Mouse (Mus musculus) C2C12 (cell line): ENCODE data around the gene Stk38l.
"Not testable (repeated sequence)": the region's sequence is repeated elsewhere in the genome, so short reads cannot be mapped to it uniquely, and the experiment has no call there.

ENCODE experiments used
- CEBPB ChIP-seq: IDR thresholded peaks from one replicate; pipeline ENCODE4 v1.6.1; 2011; ENCODE audit warnings: low read depth, mild to moderate bottlenecking, control low read depth, moderate library complexity
- CTCF ChIP-seq: IDR thresholded peaks from one replicate; pipeline ENCODE4 v1.5.1; 2011; ENCODE audit not compliant: control insufficient read depth, insufficient read depth, insufficient read length
- MAX ChIP-seq: IDR thresholded peaks from one replicate; pipeline ENCODE4 v1.6.1; 2011; ENCODE audit warnings: mild to moderate bottlenecking, control low read depth
- MYOD1 ChIP-seq: IDR thresholded peaks from one replicate; pipeline ENCODE4 v1.6.1; 2011; ENCODE audit warnings: low read depth; ENCODE audit not compliant: control insufficient read depth, insufficient read length
- MYOG ChIP-seq: IDR thresholded peaks from one replicate; pipeline ENCODE4 v1.6.1; 2011; ENCODE audit not compliant: control insufficient read depth, insufficient read length; ENCODE audit errors: extremely low read depth
- USF1 ChIP-seq: IDR thresholded peaks from one replicate; pipeline ENCODE4 v1.6.1; 2011; ENCODE audit warnings: low read depth, mild to moderate bottlenecking, control low read depth, moderate library complexity

DNA sequence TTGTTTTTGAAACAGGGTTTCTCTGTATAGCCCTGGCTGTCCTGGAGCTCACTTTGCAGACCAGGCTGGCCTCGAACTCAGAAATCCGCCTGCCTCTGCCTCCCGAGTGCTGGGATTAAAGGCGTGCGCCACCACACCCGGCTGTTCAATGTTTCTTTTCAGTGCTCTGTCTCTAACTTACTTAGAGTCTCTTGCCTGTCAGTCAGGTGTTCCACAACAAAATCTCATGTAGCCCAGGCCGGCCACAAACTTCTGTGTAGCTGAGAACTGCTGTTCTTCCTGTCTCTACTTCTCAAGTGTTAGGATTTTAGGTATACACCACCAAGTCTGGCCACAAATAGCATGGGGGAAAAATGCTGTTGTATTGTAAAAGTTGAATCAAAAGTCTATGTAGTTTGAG, 19.5 kb downstream of the Stk38l start:
- TF ChIP-seq CTCF, CEBPB, USF1, MYOG, MYOD1, MAX: not testable (repeated sequence)
